Mouse (Mus musculus): ENCODE data around the gene Tmem125. TPM values are rescaled to one million over a fixed set of nuclear protein-coding genes. Genes with fewer than 3 reads are reported as not detected.

Gene Tmem125
- polyA plus RNA-seq (2015; fragmentation: Nextera tagmentation; extraction: Ambion mirVana) = 0.12 and 0.13 TPM in 2 replicates

DNA sequence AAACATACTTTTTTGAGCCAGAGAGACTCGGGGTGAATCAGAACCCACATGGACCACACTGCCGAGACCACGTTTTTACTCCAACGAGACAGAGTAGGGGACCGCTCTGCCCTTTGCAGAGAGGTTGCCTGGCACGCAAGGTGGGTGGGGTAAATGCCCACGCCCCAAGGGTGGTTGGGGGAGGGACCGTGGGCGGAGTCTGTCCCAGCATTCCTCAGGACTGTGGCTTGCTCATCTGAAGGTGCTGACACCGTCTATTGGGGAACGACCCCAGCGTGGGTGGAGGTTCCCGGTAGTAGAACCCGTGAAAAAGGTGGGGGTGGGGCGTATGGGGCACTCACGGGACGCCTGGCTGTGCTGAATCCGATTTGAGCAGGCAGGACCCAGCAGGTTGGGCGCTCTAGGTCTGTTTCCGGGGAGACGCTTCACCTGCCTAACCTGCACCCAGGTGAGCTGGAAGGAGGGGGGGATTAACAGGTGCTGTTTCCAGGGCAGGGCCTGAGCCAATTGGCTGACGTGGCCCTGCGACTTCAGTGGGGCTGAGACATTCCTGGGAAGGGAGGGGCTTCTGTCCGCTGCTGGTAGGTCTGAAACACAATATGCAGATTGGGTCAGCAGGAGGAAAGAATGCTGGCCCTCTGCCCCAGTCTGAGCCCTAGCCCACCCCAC is at the start of gene Tmem125:
Gene Tmem125 (minus strand): TSS at position 453 of the 669 bp plus-strand sequence.
- Histone ChIP-seq H3K27me3 (peaks cover 15% of the 10 kb centered on the region), H3K9me3 (peaks cover 3% of the 10 kb centered on the region), H3K4me3 (peak within 1 kb of the TSS; percentile 29), H3K4me1 (replicated peaks) (peaks cover 14% of the 10 kb centered on the region), H3K4me2 (peak within 1 kb of the TSS; percentile 57), H3K9ac (peak within 1 kb of the TSS; percentile 51; the same call in 1 of the 2 replicates), H3K27ac (no peak within 1 kb of the TSS), H3K36me3 (no peaks in the 10 kb centered on the region)
- peak; percentile 68 for ATAC-seq (ENCODE audit: low FRiP score)
- 2% methylated on average over 24 of the region's 24 CpGs for WGBS

- 5% methylated on average over 7 of the region's 7 CpGs for WGBS
- Histone ChIP-seq H3K4me2 (peak overlapping the region; percentile 32), H3K36me3 (no peaks in the 10 kb centered on the region), H3K9me3 (no peaks in the 10 kb centered on the region), H3K9ac (peak overlapping the region; percentile 35; the same call in 1 of the 2 replicates), H3K27ac (peak overlapping the region; percentile 73), H3K4me1 (replicated peaks) (peaks cover 19% of the 10 kb centered on the region), H3K4me3 (peak overlapping the region; percentile 5; the same call in 1 of the 2 replicates), H3K27me3 (no peaks in the 10 kb centered on the region)
- peak; percentile 55; the same call in 1 of the 2 replicates for ATAC-seq (ENCODE audit: low FRiP score)
These were observed 45.9 kb upstream of the Tmem125 start for GRCm38 (mm10) chr4:118589733-118590130.

DNA sequence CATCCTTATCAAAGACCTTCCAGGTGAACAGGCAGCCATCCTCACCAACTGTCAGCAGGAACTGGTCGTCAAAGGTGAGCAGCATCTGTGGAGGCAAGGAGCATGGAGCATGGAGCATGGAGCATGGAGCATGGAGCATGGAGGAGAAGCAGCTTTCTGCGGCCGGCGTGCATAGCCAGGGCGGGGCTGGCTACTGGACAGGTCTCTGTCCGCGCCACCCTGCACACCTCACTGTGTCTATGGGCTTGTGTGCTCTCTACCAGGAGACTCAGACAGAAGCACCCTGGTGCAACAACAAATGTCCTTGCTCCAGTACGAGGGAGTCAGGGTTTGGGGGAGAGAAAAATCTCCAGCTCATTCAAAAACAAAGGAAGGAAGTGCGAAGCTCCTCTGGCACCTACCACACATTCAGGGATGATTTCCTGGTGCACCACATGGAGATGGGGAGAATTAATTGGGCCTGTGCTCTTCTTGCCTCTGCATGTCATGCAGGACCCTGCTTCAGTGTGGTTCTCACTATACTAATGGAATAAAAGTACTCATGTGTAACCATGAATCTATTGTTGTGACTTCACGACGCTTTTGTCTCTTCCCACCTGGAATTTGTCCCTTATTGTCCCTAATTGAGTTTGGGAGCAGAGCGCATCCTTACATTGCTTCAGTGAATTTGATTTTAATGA is 45.3 kb upstream of the Tmem125 start:
- ATAC-seq (ENCODE audit: low FRiP score) = peak; percentile 44; the same call in 1 of the 2 replicates
- 62% methylated on average over 12 of the region's 12 CpGs for WGBS
- Histone ChIP-seq H3K4me1 (replicated peaks) (peaks cover 19% of the 10 kb centered on the region), H3K27ac (peak overlapping the region; percentile 73), H3K27me3 (no peaks in the 10 kb centered on the region), H3K4me2 (peak overlapping the region; percentile 32), H3K9ac (0 out of 2 replicates have a peak overlapping the region, but pooled peaks have one; percentile 35), H3K36me3 (no peaks in the 10 kb centered on the region), H3K4me3 (peak overlapping the region; percentile 5; the same call in 1 of the 2 replicates), H3K9me3 (no peaks in the 10 kb centered on the region)

DNA sequence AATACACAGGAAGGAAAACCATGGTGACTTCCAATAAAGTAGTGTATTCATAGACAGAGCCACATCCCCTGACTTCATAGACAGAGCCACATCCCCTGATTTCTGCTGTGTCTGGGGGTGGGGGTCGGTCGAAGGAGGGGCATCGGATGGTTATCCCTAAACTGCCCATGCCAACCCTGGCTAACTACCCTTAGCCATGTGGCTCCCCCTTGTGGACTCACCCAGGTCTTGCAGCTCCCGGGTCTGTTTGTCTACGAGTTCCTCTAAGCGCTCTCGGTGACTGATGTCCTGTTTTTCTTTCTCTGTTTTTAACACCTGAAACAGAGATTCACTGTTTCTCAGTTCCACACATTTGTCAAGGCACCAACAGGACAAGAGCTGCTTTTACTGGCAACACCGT is 38.8 kb upstream of the Tmem125 start:
- Histone ChIP-seq H3K4me3 (no peak overlapping the region), H3K4me2 (no peak overlapping the region), H3K27ac (no peak overlapping the region), H3K36me3 (no peaks in the 10 kb centered on the region), H3K9me3 (no peaks in the 10 kb centered on the region), H3K4me1 (replicated peaks) (peaks cover 12% of the 10 kb centered on the region; the same call in 1 of the 2 replicates), H3K27me3 (no peaks in the 10 kb centered on the region), H3K9ac (no peak overlapping the region)
- ATAC-seq (ENCODE audit: low FRiP score) = no peak
- 92% methylated on average over 8 of the region's 8 CpGs for WGBS

- 41% methylated on average over 11 of the region's 11 CpGs for WGBS
These were observed 37.7 kb upstream of the Tmem125 start for GRCm38 (mm10) chr4:118581508-118581907.

GRCm38 (mm10) chr4:118579313-118579712 is 35.5 kb upstream of the Tmem125 start:
- Histone ChIP-seq H3K27ac (no peak overlapping the region), H3K4me1 (replicated peaks) (0 out of 2 replicates have a peak, but pooled peaks cover 7% of the 10 kb centered on the region), H3K4me3 (no peak overlapping the region), H3K27me3 (0 out of 2 replicates have a peak, but pooled peaks cover 4% of the 10 kb centered on the region), H3K9me3 (no peaks in the 10 kb centered on the region), H3K4me2 (no peak overlapping the region), H3K9ac (no peak overlapping the region), H3K36me3 (no peaks in the 10 kb centered on the region)
- no peak for ATAC-seq (ENCODE audit: low FRiP score)
- WGBS = 51% methylated on average over 13 of the region's 13 CpGs

More at GRCm38 (mm10) chr4:118581508-118581907, 37.7 kb upstream of the Tmem125 start:
- H3K27me3 ChIP-seq = 0 out of 2 replicates have a peak, but pooled peaks cover 4% of the 10 kb centered on the region
- H3K9me3 ChIP-seq = no peaks in the 10 kb centered on the region
- no peak overlapping the region for H3K4me3 ChIP-seq
- H3K27ac ChIP-seq = no peak overlapping the region
- no peak overlapping the region for H3K9ac ChIP-seq
- ATAC-seq (ENCODE audit: low FRiP score) = no peak
- H3K4me2 ChIP-seq = no peak overlapping the region
- 0 out of 2 replicates have a peak, but pooled peaks cover 7% of the 10 kb centered on the region for H3K4me1 ChIP-seq (replicated peaks)
- H3K36me3 ChIP-seq = no peaks in the 10 kb centered on the region

GRCm38 (mm10) chr4:118576097-118576496 is 32.3 kb upstream of the Tmem125 start:
- ATAC-seq (ENCODE audit: low FRiP score) = peak; percentile 72; the same call in 1 of the 2 replicates
- Histone ChIP-seq H3K4me3 (no peak overlapping the region), H3K9me3 (no peaks in the 10 kb centered on the region), H3K4me2 (no peak overlapping the region), H3K9ac (no peak overlapping the region; the same call in 1 of the 2 replicates), H3K36me3 (no peaks in the 10 kb centered on the region), H3K27me3 (0 out of 2 replicates have a peak, but pooled peaks cover 6% of the 10 kb centered on the region), H3K27ac (no peak overlapping the region), H3K4me1 (replicated peaks) (no peaks in the 10 kb centered on the region)
- WGBS = 6% methylated on average over 6 of the region's 6 CpGs

DNA sequence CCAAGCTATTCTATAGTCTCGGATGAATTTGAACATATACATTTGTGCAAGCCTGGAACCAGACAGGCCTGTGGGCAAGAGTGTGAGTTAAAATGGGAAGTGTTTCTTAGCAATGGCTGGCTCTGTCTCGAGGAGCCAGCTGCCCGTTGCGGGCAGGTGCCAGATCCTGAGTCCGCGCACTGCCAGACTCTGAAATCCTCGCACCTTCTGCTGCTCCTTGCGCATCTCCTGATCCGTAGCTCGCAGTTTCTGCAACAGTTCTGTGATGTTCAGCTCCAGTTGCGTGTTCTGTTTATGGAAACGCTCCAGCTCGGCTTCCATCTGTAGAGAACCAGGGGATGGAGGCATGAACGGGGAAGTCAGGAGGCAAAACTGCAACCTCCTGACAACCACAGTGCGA is 27.6 kb upstream of the Tmem125 start:
- Histone ChIP-seq H3K27me3 (0 out of 2 replicates have a peak, but pooled peaks cover 3% of the 10 kb centered on the region), H3K4me2 (no peak overlapping the region), H3K9me3 (no peaks in the 10 kb centered on the region), H3K9ac (no peak overlapping the region), H3K36me3 (no peaks in the 10 kb centered on the region), H3K27ac (no peak overlapping the region), H3K4me3 (no peak overlapping the region), H3K4me1 (replicated peaks) (no peaks in the 10 kb centered on the region)
- 81% methylated on average over 15 of the region's 15 CpGs for WGBS
- no peak for ATAC-seq (ENCODE audit: low FRiP score)

DNA sequence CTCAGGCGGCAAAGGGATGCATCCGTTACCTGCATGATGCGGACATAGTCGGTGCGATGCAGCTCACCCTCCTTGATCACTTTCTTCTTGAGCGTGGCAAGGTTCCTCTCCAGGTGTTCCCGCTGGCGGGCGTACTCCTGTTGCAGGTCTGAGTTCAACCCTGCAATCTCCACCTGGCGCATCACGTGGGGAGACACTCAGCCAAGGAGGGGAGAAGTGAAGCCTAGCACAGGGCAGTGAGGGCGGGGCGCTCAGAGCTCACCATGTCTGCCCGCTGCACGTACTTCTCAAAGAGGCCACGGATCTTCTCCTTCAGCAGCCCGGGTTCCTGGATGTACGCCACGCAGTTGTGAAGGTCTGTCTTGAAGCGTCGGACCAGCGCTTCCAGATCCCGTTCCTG is 25.5 kb upstream of the Tmem125 start:
- Histone ChIP-seq H3K4me2 (no peak overlapping the region), H3K27me3 (0 out of 2 replicates have a peak, but pooled peaks cover 3% of the 10 kb centered on the region), H3K4me3 (no peak overlapping the region), H3K9ac (no peak overlapping the region), H3K9me3 (no peaks in the 10 kb centered on the region), H3K4me1 (replicated peaks) (no peaks in the 10 kb centered on the region), H3K27ac (no peak overlapping the region), H3K36me3 (no peaks in the 10 kb centered on the region)
- WGBS = 78% methylated on average over 23 of the region's 23 CpGs
- ATAC-seq (ENCODE audit: low FRiP score) = no peak

GRCm38 (mm10) chr4:118568709-118569108 is 24.9 kb upstream of the Tmem125 start:
- Histone ChIP-seq H3K27me3 (0 out of 2 replicates have a peak, but pooled peaks cover 3% of the 10 kb centered on the region), H3K4me3 (no peak overlapping the region), H3K9me3 (no peaks in the 10 kb centered on the region), H3K4me2 (no peak overlapping the region), H3K36me3 (no peaks in the 10 kb centered on the region), H3K9ac (no peak overlapping the region), H3K4me1 (replicated peaks) (no peaks in the 10 kb centered on the region), H3K27ac (no peak overlapping the region)
- WGBS = 82% methylated on average over 10 of the region's 10 CpGs
- ATAC-seq (ENCODE audit: low FRiP score) = no peak

DNA sequence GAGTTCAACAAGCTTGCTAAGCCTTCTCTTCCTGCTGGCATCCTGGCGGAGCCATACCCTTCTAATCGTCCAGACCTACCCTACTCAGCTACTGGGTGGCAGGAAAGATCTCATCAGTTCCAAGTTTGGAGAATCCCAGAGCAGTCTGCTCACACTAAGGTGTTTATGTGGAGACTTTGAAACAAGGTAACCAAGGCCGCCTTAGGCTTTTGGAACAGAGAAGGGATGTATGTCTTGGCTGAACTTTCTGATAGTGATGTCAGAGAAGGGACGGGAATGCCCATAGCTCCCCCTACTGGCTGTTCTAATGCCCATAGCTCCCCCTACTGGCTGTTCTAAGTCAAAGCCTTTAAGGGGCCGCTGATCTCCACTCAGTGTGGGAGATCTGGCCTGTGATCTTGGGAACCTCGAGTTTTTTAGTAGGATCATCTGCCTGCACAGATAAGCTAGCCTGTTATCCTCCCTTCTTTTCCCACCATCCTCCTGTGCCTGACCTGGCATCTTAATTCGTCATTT is 22.4 kb upstream of the Tmem125 start:
- H3K4me3 ChIP-seq = no peak overlapping the region
- 37% methylated on average over 7 of the region's 7 CpGs for WGBS
- no peaks in the 10 kb centered on the region for H3K36me3 ChIP-seq
- no peaks in the 10 kb centered on the region for H3K4me1 ChIP-seq (replicated peaks)
- no peak overlapping the region for H3K27ac ChIP-seq
- 0 out of 2 replicates have a peak, but pooled peaks cover 4% of the 10 kb centered on the region for H3K9me3 ChIP-seq
- H3K4me2 ChIP-seq = no peak overlapping the region
- no peak overlapping the region for H3K9ac ChIP-seq
- ATAC-seq (ENCODE audit: low FRiP score) = no peak
- H3K27me3 ChIP-seq = no peaks in the 10 kb centered on the region

DNA sequence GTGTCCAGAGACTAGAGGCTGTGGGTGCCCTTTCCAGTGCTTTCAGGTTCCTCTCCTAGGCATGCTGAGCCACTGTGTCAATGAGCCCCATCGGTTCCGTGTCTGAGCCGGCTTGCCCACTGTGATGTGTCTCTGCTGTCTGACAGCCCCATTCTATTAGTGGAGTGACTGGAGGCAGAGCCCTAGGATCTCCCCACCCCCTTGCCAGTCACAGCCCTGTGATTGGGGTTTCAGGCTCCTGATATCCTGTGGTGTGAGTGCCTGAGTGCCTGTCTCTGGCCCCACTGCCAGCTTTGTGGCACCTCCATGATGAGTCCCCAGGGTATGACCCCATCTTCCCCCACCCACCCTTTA is 21.1 kb upstream of the Tmem125 start:
- H3K9me3 ChIP-seq = 0 out of 2 replicates have a peak, but pooled peaks cover 4% of the 10 kb centered on the region
- H3K27ac ChIP-seq = no peak overlapping the region
- H3K36me3 ChIP-seq = no peaks in the 10 kb centered on the region
- H3K4me1 ChIP-seq (replicated peaks) = no peaks in the 10 kb centered on the region
- H3K4me2 ChIP-seq = no peak overlapping the region
- H3K9ac ChIP-seq = no peak overlapping the region
- H3K4me3 ChIP-seq = no peak overlapping the region
- H3K27me3 ChIP-seq = no peaks in the 10 kb centered on the region
- 56% methylated on average over 3 of the region's 3 CpGs for WGBS
- no peak for ATAC-seq (ENCODE audit: low FRiP score)
